Mouse (Mus musculus) thymus, adult 2 months (tissue): ENCODE data around the gene Gm8926. TPM values are rescaled to one million over a fixed set of nuclear protein-coding genes. Genes with fewer than 3 reads are reported as not detected.
"Not testable (repeated sequence)": the region's sequence is repeated elsewhere in the genome, so short reads cannot be mapped to it uniquely, and the experiment has no call there.

Source experiments
- DNase-seq: peaks from one replicate; pipeline ENCODE4 v3.0.0; 2021
- H3K27ac ChIP-seq: fragments of 200-500 bp; 2 replicates; pipeline ENCODE4 v1.5.1; 2012; ENCODE audit warnings: low read length, control low read depth; ENCODE audit not compliant: control insufficient read depth, insufficient read depth
- H3K27me3 ChIP-seq: fragments of 200-500 bp; 2 replicates; pipeline ENCODE4 v1.6.1; 2012; ENCODE audit warnings: mild to moderate bottlenecking, low read length, moderate library complexity, mixed read lengths; ENCODE audit not compliant: control insufficient read depth, insufficient read depth
- H3K36me3 ChIP-seq: fragments of 200-500 bp; 2 replicates; pipeline ENCODE4 v1.6.1; 2012; ENCODE audit warnings: mild to moderate bottlenecking, low read length, moderate library complexity; ENCODE audit not compliant: control insufficient read depth, insufficient read depth
- H3K4me1 ChIP-seq: fragments of 200-500 bp; replicated peaks from 2 replicates; pipeline ENCODE4 v1.6.1; 2012; ENCODE audit warnings: low read length; ENCODE audit not compliant: control insufficient read depth, insufficient read depth
- H3K4me3 ChIP-seq: fragments of 200-500 bp; 2 replicates; pipeline ENCODE4 v1.5.1; 2012; ENCODE audit warnings: mild to moderate bottlenecking, low read length, control low read depth, moderate library complexity; ENCODE audit not compliant: control insufficient read depth, insufficient read depth
- WGBS: fragments of 180-500 bp; shearing (Covaris S2); methylation state at CpG from one replicate; pipeline ENCODE4 v1.1.7; 2018; 5-methylcytosine and 5-hydroxymethylcytosine counted together
- polyA plus RNA-seq: library from polyadenylated mRNA; depleted of rRNA; stranded (reverse); fragments of >200 nt; gene quantifications from 2 replicates; pipeline ENCODE4 v1.2.3, GENCODE M21; 2012; rRNA removed

The Gm8926 gene
- 0.18 TPM in 1 of 2 replicates, not detected in the other for polyA plus RNA-seq

DNA sequence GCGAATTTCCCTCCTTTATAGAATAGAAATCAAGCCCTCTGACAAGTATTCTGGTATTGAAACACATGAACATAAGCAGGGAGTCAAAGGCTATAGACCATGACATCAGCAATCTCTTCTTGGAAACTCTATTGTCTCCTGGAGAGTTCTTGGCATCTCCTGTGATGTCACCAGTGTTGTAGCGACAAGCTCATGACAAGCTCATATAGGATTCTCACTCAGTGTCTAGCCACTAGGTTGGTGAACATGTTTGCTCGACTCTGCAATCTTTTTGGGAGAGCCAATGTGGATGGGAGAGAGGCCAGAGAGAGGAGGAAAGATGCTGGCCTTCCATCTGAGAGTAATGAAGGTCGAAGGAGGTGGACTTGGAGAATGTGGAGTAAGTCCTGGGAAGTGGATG is at the start of gene Gm8926:
Gene Gm8926 (plus strand): TSS at position 301 of the 400 bp plus-strand sequence.
- DNase-seq: not testable (repeated sequence)
- 80% methylated on average over 1 of the region's 4 CpGs for WGBS

More for the DNA sequence above, at the start of gene Gm8926:
- not testable (repeated sequence) for H3K36me3 ChIP-seq, H3K4me1 ChIP-seq, H3K27me3 ChIP-seq, H3K27ac ChIP-seq, H3K4me3 ChIP-seq

Other genes with a start within 250 kb of the Gm8926 start
- 0.08 TPM in 1 of 2 replicates, not detected in the other for gene Gm6460, start 175.6 kb upstream of the Gm8926 start, polyA plus RNA-seq
- gene Gm8922, start 88.6 kb upstream of the Gm8926 start, polyA plus RNA-seq: not detected in 2 replicates
- not detected in 2 replicates for gene Gm6465, start 75.0 kb downstream of the Gm8926 start, polyA plus RNA-seq
- gene 4933402N22Rik, start 147.5 kb downstream of the Gm8926 start, polyA plus RNA-seq: not detected in 2 replicates